Mouse (Mus musculus) cerebellum, adult 2 months (tissue): ENCODE measurements around the gene Saxo1. TPM values are rescaled to one million over a fixed set of nuclear protein-coding genes. Genes with fewer than 3 reads are reported as not detected.

ENCODE experiments used
- DNase-seq, 2 experiments: peaks; one replicate each; pipeline ENCODE4 v3.0.0; 2021
- H3K27ac ChIP-seq: fragments of 200-500 bp; 2 replicates; pipeline ENCODE4 v1.5.1; 2012; ENCODE audit warnings: low read length, control low read depth, inconsistent platforms; ENCODE audit not compliant: insufficient read depth
- H3K27me3 ChIP-seq: fragments of 200-500 bp; 2 replicates; pipeline ENCODE4 v1.6.1; 2012; ENCODE audit warnings: inconsistent platforms, mild to moderate bottlenecking, low read length, moderate library complexity; ENCODE audit not compliant: control insufficient read depth, insufficient read depth
- H3K4me1 ChIP-seq: fragments of 200-500 bp; 2 replicates; pipeline ENCODE4 v1.6.1; 2011; ENCODE audit warnings: low read length; ENCODE audit not compliant: control insufficient read depth, insufficient read depth
- H3K4me3 ChIP-seq: fragments of 200-500 bp; replicated peaks from 2 replicates; pipeline ENCODE3; 2011; ENCODE audit warnings: mild to moderate bottlenecking, low read depth, low read length, control low read depth; ENCODE audit not compliant: insufficient read depth
- CTCF ChIP-seq: fragments of 200-500 bp; IDR thresholded peaks from 2 replicates; pipeline ENCODE4 v1.5.1; 2011; ENCODE audit warnings: low read depth, mild to moderate bottlenecking, control low read depth, low read length, moderate library complexity, borderline replicate concordance; ENCODE audit not compliant: insufficient read depth
- POLR2A ChIP-seq: fragments of 200-500 bp; IDR thresholded peaks from 2 replicates; pipeline ENCODE4 v1.6.1; 2011; ENCODE audit warnings: low read length, control low read depth, borderline replicate concordance; ENCODE audit not compliant: insufficient read depth
- WGBS: fragments of 180-500 bp; shearing (Covaris S2); methylation state at CpG from one replicate; pipeline ENCODE4 v1.1.7; 2018; 5-methylcytosine and 5-hydroxymethylcytosine counted together
- polyA plus RNA-seq: library from polyadenylated mRNA; depleted of rRNA; stranded (reverse); fragments of >200 nt; gene quantifications from 2 replicates; pipeline ENCODE4 v1.2.3, GENCODE M21; 2012

Saxo1 gene
- polyA plus RNA-seq, 1 experiment = not detected

- peaks cover 5% of the 10 kb centered on the region; the same call in 1 of the 2 replicates for H3K4me1 ChIP-seq
- peak overlapping the region; percentile 82 for H3K4me3 ChIP-seq
- TF ChIP-seq POLR2A (no peak), CTCF (no peak)
- DNase-seq = no peak
- 0 out of 2 replicates have a peak overlapping the region, but pooled peaks have one; percentile 2 for H3K27ac ChIP-seq
- 8% methylated on average over 6 of the region's 6 CpGs for WGBS
- no peaks in the 10 kb centered on the region for H3K27me3 ChIP-seq
These were observed 16.8 kb upstream of the Saxo1 start for GRCm38 (mm10) chr4:86574939-86575282.

DNA sequence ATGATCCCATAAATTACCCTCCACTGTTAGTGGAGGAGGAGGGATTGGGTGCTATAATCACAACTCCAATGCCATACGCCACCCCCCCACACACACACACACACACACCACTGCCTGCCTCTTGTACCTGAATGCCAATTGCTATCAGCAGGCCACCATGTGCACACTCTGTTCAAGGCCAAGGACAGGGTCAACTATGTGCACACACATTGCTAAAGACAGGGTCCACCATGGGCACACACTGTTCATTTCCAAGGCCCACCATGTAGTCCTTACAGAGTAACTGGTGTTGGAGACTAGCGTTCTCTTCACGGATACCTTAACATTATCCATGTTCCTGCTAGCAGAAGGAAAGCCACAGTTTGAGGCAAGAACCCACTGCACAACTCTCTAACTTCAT is 2.9 kb upstream of the Saxo1 start:
- Histone ChIP-seq H3K27me3 (no peaks in the 10 kb centered on the region), H3K4me1 (no peaks in the 10 kb centered on the region), H3K4me3 (no peak overlapping the region), H3K27ac (no peak overlapping the region)
- 93% methylated on average over 3 of the region's 3 CpGs for WGBS
- DNase-seq = no peak
- no peak for TF ChIP-seq CTCF

GRCm38 (mm10) chr4:86559006-86559405 is 878 bp upstream of the Saxo1 start:
- WGBS = 82% methylated on average over 4 of the region's 4 CpGs
- no peaks in the 10 kb centered on the region for H3K4me1 ChIP-seq
- no peak for DNase-seq
- H3K4me3 ChIP-seq = no peak overlapping the region
- TF ChIP-seq CTCF (no peak), POLR2A (no peak)
- no peak overlapping the region for H3K27ac ChIP-seq
- H3K27me3 ChIP-seq = no peaks in the 10 kb centered on the region

DNA sequence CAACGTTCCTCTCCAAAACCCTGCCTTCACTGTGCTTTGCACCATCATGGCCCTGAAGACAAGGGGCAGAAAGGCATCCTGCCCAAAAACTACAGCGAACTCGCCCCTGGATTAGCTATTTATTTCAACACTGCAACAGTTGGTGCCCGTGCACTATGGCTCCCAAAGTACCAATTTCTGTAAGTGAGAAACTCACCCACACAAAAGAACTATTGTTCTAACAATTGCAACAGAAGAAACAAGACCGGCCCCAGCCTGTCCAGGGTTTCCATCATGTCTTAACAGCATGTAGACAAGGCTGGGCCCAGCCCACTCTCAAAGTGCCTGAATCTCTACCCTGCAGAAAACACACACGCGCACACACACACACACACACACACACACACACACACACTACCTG is 757 bp downstream of the Saxo1 start:
- Histone ChIP-seq H3K27me3 (no peaks in the 10 kb centered on the region), H3K27ac (no peak overlapping the region), H3K4me1 (no peaks in the 10 kb centered on the region), H3K4me3 (no peak overlapping the region)
- DNase-seq = no peak
- 52% methylated on average over 7 of the region's 7 CpGs for WGBS
- TF ChIP-seq POLR2A = no peak
- TF ChIP-seq CTCF = no peak

DNA sequence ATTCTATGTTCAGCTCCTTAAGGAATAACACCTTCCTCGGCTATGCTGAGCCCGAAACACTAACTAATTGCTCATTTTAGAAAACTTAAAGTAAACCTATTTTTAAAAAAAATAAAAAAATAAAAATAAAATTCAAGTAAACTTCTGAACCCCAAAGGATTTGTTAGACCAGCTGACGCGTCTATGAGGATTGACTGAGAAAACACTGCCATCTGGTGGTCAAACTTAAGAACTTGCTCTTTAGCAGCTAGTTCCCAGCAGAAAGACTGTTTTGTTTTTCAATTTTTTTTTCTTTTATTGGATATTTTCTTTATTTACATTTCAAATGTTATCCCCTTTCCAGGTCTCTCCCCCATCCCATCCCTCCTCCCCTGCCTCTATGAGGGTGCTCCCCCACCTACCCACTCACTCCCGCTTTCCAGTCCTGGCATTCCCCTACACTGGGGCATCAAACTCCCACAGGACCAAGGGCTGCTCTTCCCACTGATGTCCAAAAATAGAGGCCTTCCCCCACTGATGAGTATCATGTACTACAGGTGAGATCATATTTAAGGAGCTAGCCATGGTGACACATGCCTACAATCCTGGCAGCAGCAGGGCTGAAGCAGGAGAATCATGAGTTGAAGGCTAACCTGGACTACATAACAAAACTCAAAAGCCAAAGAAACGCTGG is 3.0 kb downstream of the Saxo1 start:
- 22% methylated on average over 6 of the region's 6 CpGs for WGBS
- peak in 1 of 2 experiments; percentile 25 for DNase-seq
- Histone ChIP-seq H3K27me3 (no peaks in the 10 kb centered on the region), H3K4me1 (no peaks in the 10 kb centered on the region), H3K27ac (no peak overlapping the region), H3K4me3 (no peak overlapping the region)
- peak; percentile 51; the same call in 1 of the 2 replicates for TF ChIP-seq CTCF
- TF ChIP-seq POLR2A = no peak

- Histone ChIP-seq H3K4me3 (no peak overlapping the region), H3K27me3 (no peaks in the 10 kb centered on the region), H3K27ac (no peak overlapping the region), H3K4me1 (no peaks in the 10 kb centered on the region)
- 90% methylated on average over 9 of the region's 9 CpGs for WGBS
- TF ChIP-seq CTCF = no peak
- no peak for TF ChIP-seq POLR2A
- no peak for DNase-seq
These were observed 9.8 kb downstream of the Saxo1 start for GRCm38 (mm10) chr4:86548332-86548731.

DNA sequence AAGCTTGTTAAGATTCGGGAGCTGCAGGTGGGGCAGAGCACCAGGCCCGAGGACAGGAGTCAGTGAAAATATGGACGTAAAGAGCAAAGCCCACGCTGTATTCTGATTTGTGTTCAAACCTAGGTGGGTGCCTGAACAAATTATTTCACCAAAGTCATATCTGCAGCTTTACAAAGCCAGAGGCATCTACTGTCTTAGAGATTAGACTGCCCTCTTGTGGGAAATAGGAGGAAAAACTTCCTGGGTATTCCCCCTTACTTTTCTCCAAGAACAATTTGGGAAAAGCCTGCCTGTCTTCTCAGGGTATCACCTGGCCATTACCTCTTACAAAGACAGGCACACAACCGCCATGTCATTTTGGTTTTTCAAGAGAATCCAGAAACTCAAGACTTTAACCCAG is 12.5 kb downstream of the Saxo1 start:
- Histone ChIP-seq H3K4me3 (no peak overlapping the region), H3K4me1 (no peaks in the 10 kb centered on the region), H3K27me3 (no peaks in the 10 kb centered on the region), H3K27ac (no peak overlapping the region)
- TF ChIP-seq CTCF (peak; percentile 27; the same call in 1 of the 2 replicates), POLR2A (no peak)
- DNase-seq = no peak
- 38% methylated on average over 5 of the region's 5 CpGs for WGBS

GRCm38 (mm10) chr4:86543999-86544398 is 14.1 kb downstream of the Saxo1 start:
- Histone ChIP-seq H3K27ac (no peak overlapping the region), H3K4me1 (no peaks in the 10 kb centered on the region), H3K27me3 (no peaks in the 10 kb centered on the region), H3K4me3 (no peak overlapping the region)
- WGBS = 59% methylated on average over 3 of the region's 3 CpGs
- TF ChIP-seq POLR2A = no peak
- no peak for TF ChIP-seq CTCF
- no peak for DNase-seq
